9 mouse cellular contexts compared by ENCODE assay signal in the genomic region with DNA sequence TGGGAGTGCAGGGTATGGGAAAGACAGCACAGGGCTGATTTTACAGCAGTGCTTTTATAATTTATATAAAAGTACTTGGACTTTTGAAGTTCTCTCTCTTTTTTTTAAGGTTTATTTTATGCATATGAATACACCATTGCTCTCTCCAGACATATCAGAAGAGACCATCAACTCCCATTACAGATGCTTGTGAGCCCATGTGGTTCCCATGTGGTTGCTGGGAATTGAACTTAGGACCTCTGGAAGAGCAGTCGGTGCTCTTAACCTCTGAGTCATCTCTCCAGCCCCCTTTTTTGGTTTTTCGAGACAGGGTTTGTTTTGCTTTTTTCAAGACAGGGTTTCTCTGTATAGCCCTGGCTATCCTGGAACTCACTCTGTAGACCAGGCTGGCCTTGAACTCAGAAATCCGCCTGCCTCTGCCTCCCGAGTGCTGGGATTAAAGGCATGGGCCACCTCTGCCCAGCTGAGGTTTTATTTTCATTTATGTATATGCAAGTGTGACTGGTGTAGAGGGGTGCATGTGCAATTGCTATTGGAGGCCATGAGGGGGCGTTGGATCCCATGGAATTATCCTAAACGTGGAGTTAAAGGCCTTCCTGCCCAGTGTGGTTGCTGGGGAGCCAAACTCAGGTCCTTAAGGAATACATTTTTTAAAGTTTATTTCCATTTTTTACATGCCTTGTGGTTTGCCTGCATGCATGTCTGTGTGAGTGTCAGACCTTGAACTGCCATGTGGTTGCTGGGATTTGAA. TPM values are rescaled to one million over a fixed set of nuclear protein-coding genes. Genes with fewer than 3 reads are reported as not detected.
DNase-seq lines count a peak whose midpoint lies in the region; ATAC-seq and TF ChIP-seq lines count a peak whose summit lies in the region.
"Had no signal": no experiment of that assay in that cellular context is flagged by ENCODE, and none has a peak within 500 bp of the region (broad histone marks: within the 10 kb centered on the region; RNA-seq: fewer than 3 reads in every experiment).

No protein-coding gene starts in this region.

- peak overlapping the region; percentile 90 for H3K4me3 ChIP-seq in lung, embryonic 14.5 days (ENCODE audit: low read depth, low read length)
- peak overlapping the region; percentile 94 for H3K4me3 ChIP-seq in embryonic facial prominence, embryonic 10.5 days
- peak overlapping the region; percentile 94 for H3K4me3 ChIP-seq in limb, embryonic 12.5 days (replicated peaks)

- no peaks in the 10 kb centered on the region for H3K27me3 ChIP-seq in lung, embryonic 14.5 days (ENCODE audit: insufficient read depth, low read length)
- H3K27me3 ChIP-seq in embryonic facial prominence, embryonic 10.5 days (replicated peaks; ENCODE audit: low read depth, poor library complexity, severe bottlenecking), result no peaks in the 10 kb centered on the region
- no peaks in the 10 kb centered on the region for H3K27me3 ChIP-seq in limb, embryonic 12.5 days

- H3K9me3 ChIP-seq in lung, embryonic 14.5 days (ENCODE audit: low read depth, low read length), result no peaks in the 10 kb centered on the region
- no peaks in the 10 kb centered on the region for H3K9me3 ChIP-seq in embryonic facial prominence, embryonic 10.5 days
- H3K9me3 ChIP-seq in limb, embryonic 12.5 days, result no peaks in the 10 kb centered on the region

- peak overlapping the region; percentile 80; the same call in 1 of the 2 replicates for H3K27ac ChIP-seq in lung, embryonic 14.5 days (ENCODE audit: low read depth)
- H3K27ac ChIP-seq in embryonic facial prominence, embryonic 10.5 days (replicated peaks), result peak overlapping the region; percentile 93
- H3K27ac ChIP-seq in limb, embryonic 12.5 days, result no peak overlapping the region

- peaks cover 45% of the 10 kb centered on the region for H3K36me3 ChIP-seq in lung, embryonic 14.5 days (ENCODE audit: insufficient read depth)
- H3K36me3 ChIP-seq in embryonic facial prominence, embryonic 10.5 days (replicated peaks), result peaks cover 60% of the 10 kb centered on the region
- peaks cover 52% of the 10 kb centered on the region for H3K36me3 ChIP-seq in limb, embryonic 12.5 days

- no peak for DNase-seq in lung, embryonic 14.5 days
- no peak for DNase-seq in lung, postnatal 36 days
- no peak for DNase-seq in embryonic facial prominence, embryonic 10.5 days (ENCODE audit: low spot score)
- DNase-seq in retina, embryonic 14.5 days (ENCODE audit: low spot score), result peak; percentile 32
- no peak for DNase-seq in cerebellum, postnatal 10 days
- DNase-seq in layer of hippocampus, postnatal 36 days, result no peak
- DNase-seq in adrenal gland, postnatal 25 days, result no peak

- TF ChIP-seq CTCF in lung, embryonic 14.5 days (IDR thresholded peaks at IDR 0.05; ENCODE audit: low read depth), result peak; percentile 36; the same call in 1 of the 2 replicates

- 0 out of 2 replicates have a peak, but pooled peaks cover 3% of the 10 kb centered on the region for H3K4me1 ChIP-seq in lung, embryonic 14.5 days (ENCODE audit: insufficient read depth)
- H3K4me1 ChIP-seq in embryonic facial prominence, embryonic 10.5 days, result peaks cover 28% of the 10 kb centered on the region
- peaks cover 15% of the 10 kb centered on the region for H3K4me1 ChIP-seq in limb, embryonic 12.5 days (replicated peaks)

- H3K9ac ChIP-seq in lung, embryonic 14.5 days, result peak overlapping the region; percentile 91
- peak overlapping the region; percentile 97 for H3K9ac ChIP-seq in limb, embryonic 12.5 days (replicated peaks)

- WGBS in lung, embryonic 14.5 days, result 61% methylated on average over 6 of the region's 6 CpGs
- 63% methylated on average over 6 of the region's 6 CpGs for WGBS in embryonic facial prominence, embryonic 10.5 days
- 72% methylated on average over 6 of the region's 6 CpGs for whole genome bisulfite sequencing in limb, embryonic 12.5 days

- H3K4me2 ChIP-seq in lung, embryonic 14.5 days, result peak overlapping the region; percentile 94
- peak overlapping the region; percentile 88 for H3K4me2 ChIP-seq in limb, embryonic 12.5 days

- no peak for ATAC-seq in lung, embryonic 14.5 days (ENCODE audit: insufficient read depth)
- no peak for ATAC-seq in limb, embryonic 12.5 days (ENCODE audit: insufficient number of reproducible peaks, insufficient read depth, low FRiP score, low TSS enrichment, low read depth)

RNA-seq across cellular contexts. Expression of a gene that starts 1.1 kb away (rescaled TPM):
- 32.2 and 34.6 TPM in 2 replicates for polyA plus RNA-seq in lung, embryonic 14.5 days (2014; fragmentation: Nextera tagmentation; extraction: Ambion mirVana)
- polyA plus RNA-seq in embryonic facial prominence, embryonic 10.5 days (2016; fragmentation: Nextera tagmentation; extraction: Ambion mirVana), result 49.6 and 50.7 TPM in 2 replicates
- 47.8 and 52.4 TPM in 2 replicates for polyA plus RNA-seq in limb, embryonic 12.5 days (2016; fragmentation: Nextera tagmentation; extraction: Ambion mirVana)
- 10 to 100 TPM; 25.3 to 31.8 TPM for total RNA-seq in layer of hippocampus, postnatal 36 days (2021)
- 24.2 and 27.6 TPM in 2 replicates for total RNA-seq in adrenal gland, postnatal 25 days (2021)

RNA-seq across cellular contexts. Expression of a gene that starts 1.2 kb away (rescaled TPM):
- 10.9 and 11.2 TPM in 2 replicates for polyA plus RNA-seq in lung, embryonic 14.5 days (2014; fragmentation: Nextera tagmentation; extraction: Ambion mirVana)
- 8.5 and 12.8 TPM in 2 replicates for polyA plus RNA-seq in embryonic facial prominence, embryonic 10.5 days (2016; fragmentation: Nextera tagmentation; extraction: Ambion mirVana)
- 10.4 and 13.2 TPM in 2 replicates for polyA plus RNA-seq in limb, embryonic 12.5 days (2016; fragmentation: Nextera tagmentation; extraction: Ambion mirVana)
- 10 to 100 TPM; 13.2 to 15.6 TPM for total RNA-seq in layer of hippocampus, postnatal 36 days (2021)
- 33.8 and 41.3 TPM in 2 replicates for total RNA-seq in adrenal gland, postnatal 25 days (2021)

RNA-seq across cellular contexts. Expression of a gene that starts 5.7 kb away (rescaled TPM):
- polyA plus RNA-seq in lung, embryonic 14.5 days (2014; fragmentation: Nextera tagmentation; extraction: Ambion mirVana), result 0.18 TPM in 1 of 2 replicates, not detected in the other
- 0.44 and 0.67 TPM in 2 replicates for polyA plus RNA-seq in embryonic facial prominence, embryonic 10.5 days (2016; fragmentation: Nextera tagmentation; extraction: Ambion mirVana)
- 0.20 TPM in 1 of 2 replicates, not detected in the other for polyA plus RNA-seq in limb, embryonic 12.5 days (2016; fragmentation: Nextera tagmentation; extraction: Ambion mirVana)
- under 1 TPM; 0.48 to 0.90 TPM for total RNA-seq in layer of hippocampus, postnatal 36 days (2021)
- total RNA-seq in adrenal gland, postnatal 25 days (2021), result 0.27 TPM in 1 of 2 replicates, not detected in the other
- total RNA-seq: hematopoietic stem cell, adult 5-6 weeks had no signal

RNA-seq across cellular contexts. Expression of a gene that starts 8.4 kb away (rescaled TPM):
- 42.9 and 44.4 TPM in 2 replicates for polyA plus RNA-seq in lung, embryonic 14.5 days (2014; fragmentation: Nextera tagmentation; extraction: Ambion mirVana)
- polyA plus RNA-seq in embryonic facial prominence, embryonic 10.5 days (2016; fragmentation: Nextera tagmentation; extraction: Ambion mirVana), result 55.9 and 66.9 TPM in 2 replicates
- 58.5 and 58.9 TPM in 2 replicates for polyA plus RNA-seq in limb, embryonic 12.5 days (2016; fragmentation: Nextera tagmentation; extraction: Ambion mirVana)
- total RNA-seq in layer of hippocampus, postnatal 36 days (2021), result 10 to 100 TPM; 48.3 to 49.8 TPM
- total RNA-seq in adrenal gland, postnatal 25 days (2021), result 22.6 and 22.8 TPM in 2 replicates

RNA-seq across cellular contexts. Expression of a gene that starts 16.6 kb away (rescaled TPM):
- polyA plus RNA-seq in lung, embryonic 14.5 days (2014; fragmentation: Nextera tagmentation; extraction: Ambion mirVana), result not detected in 2 replicates
- polyA plus RNA-seq in embryonic facial prominence, embryonic 10.5 days (2016; fragmentation: Nextera tagmentation; extraction: Ambion mirVana), result 0.69 and 1.5 TPM in 2 replicates
- not detected in 2 replicates for polyA plus RNA-seq in limb, embryonic 12.5 days (2016; fragmentation: Nextera tagmentation; extraction: Ambion mirVana)
- total RNA-seq in layer of hippocampus, postnatal 36 days (2021), result under 1 TPM in 1 of 2 experiments, not detected in 1; 0.30 TPM
- total RNA-seq in adrenal gland, postnatal 25 days (2021), result 7.3 TPM in 1 of 2 replicates, not detected in the other
- total RNA-seq: hematopoietic stem cell, adult 5-6 weeks had no signal
